Mouse (Mus musculus): ENCODE data around the gene Gm13723.

Gene Gm13723

DNA sequence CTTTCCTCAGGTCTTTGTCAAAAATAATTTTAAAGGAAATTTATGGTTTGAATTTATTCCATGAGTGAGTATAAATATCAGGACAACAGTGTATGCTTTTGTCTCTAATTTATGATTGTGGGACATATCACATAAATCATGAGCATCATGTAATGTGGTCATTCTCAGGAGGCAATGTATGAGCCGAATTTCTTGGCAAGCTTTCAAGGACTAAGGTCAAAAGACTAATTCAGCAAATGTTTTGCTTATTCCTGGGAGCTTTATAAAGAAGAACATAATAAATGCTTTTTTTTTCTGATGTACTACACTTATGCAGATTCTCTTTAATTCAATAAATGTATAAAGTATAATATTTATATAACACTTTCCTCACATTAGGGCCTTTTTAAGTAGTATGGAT is at the start of gene Gm13723:
Gene Gm13723 (minus strand): TSS at position 101 of the 400 bp plus-strand sequence.
- DNase-seq (ENCODE audit: low spot score) = no peak

DNA sequence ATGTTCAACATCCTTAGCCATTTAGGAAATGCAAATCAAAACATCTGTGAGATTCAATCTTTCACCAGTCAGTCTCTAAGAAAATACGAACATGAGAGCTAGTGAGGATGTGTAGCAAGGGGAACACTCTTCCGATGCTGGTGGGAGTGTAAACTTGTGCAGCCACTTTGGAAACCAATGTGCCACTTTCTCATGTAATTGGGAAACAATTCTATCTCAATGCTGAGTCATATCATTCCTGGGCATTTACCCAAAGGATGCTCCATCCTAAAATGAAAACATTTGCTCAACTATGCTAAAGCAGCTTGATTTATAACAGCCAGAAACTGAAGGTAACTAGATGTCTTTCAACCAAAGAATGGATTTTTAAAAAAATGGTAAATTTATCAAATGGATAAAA is 31.0 kb upstream of the Gm13723 start:
- DNase-seq (ENCODE audit: low spot score) = no peak

DNA sequence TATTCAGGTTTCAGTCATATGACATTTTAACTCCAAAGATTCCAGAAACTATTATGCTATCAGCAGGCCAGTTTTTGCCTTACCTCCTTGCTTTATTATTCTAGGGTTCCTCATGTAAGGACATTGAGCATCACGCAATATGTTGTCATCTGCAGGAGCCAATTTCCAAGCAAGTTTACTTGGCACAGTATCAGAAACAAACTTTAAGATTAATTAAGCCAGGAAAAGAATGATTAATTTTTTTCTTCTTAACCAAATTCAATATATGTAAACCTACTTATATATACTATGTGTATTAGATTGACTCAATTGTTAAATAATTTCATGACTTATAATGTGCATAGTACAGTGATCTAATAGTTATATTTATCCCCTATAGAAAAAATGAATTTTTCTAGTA is 17.5 kb upstream of the Gm13723 start, which contains the start of gene Olfr1097:
Gene Olfr1097 (minus strand): TSS at position 101 of the 400 bp plus-strand sequence.
- DNase-seq (ENCODE audit: low spot score) = no peak

DNA sequence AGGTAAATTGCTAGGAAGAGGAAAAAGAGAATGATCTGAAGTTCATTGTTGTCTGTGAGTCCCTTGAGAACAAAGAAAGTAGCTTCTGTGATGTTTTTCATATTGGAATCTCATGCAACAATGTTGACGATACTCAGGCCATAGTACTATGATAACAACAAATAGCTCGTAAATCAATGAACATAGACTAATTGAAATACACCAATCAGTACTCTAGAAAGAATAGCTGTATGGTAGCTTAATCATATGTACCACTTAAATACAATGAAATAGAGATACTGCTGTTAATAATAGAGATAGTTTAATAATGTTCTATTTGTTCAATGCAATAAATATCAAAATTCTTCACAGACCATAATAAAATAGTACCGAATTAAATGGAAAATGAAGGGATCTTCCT is 23.0 kb downstream of the Gm13723 start, which contains the start of gene Olfr1095:
Gene Olfr1095 (minus strand): TSS at position 101 of the 400 bp plus-strand sequence.
- no peak for DNase-seq (ENCODE audit: low spot score)

DNA sequence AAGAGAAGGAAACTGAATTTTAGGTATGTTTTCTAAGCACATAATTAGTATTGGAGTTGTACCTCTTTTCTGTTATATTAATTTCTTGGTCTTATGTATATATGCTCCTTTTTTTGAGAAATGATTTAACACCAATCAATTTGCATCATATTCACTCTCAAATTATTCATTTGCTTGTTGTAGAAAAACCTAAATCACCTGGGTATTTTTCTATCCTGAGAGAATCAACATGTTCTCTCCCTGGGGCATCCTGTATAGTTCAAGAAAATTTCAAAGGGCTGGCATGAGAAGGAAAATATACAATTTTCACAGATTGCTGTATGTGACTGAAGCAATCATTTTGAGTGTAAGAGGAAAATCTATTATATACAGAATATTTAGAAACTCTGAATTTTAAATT is 50.2 kb downstream of the Gm13723 start, which contains the start of gene Olfr1094:
Gene Olfr1094 (plus strand): TSS at position 301 of the 400 bp plus-strand sequence.
- DNase-seq (ENCODE audit: low spot score) = no peak

Measured in urinary bladder, postnatal 14 days (tissue).